Mouse (Mus musculus): ENCODE data around the gene E4f1.
"Not testable (repeated sequence)": the region's sequence is repeated elsewhere in the genome, so short reads cannot be mapped to it uniquely, and the experiment has no call there.

The E4f1 gene

GRCm38 (mm10) chr17:24454756-24455522, 15.2 kb downstream of the E4f1 start:
- DNase-seq, result peak; percentile 99

GRCm38 (mm10) chr17:24454218-24454755, 15.8 kb downstream of the E4f1 start:
- DNase-seq, result no peak

- DNase-seq, result no peak
Measured at GRCm38 (mm10) chr17:24453372-24453771, 16.7 kb downstream of the E4f1 start.

- DNase-seq, result no peak
Measured at GRCm38 (mm10) chr17:24451220-24451619, 18.9 kb downstream of the E4f1 start.

- DNase-seq, result no peak
Measured at GRCm38 (mm10) chr17:24449507-24449906, 20.6 kb downstream of the E4f1 start.

GRCm38 (mm10) chr17:24446590-24446989, 23.5 kb downstream of the E4f1 start:
- no peak for DNase-seq

- DNase-seq, result no peak
Measured at GRCm38 (mm10) chr17:24443409-24443808, 26.7 kb downstream of the E4f1 start.

- DNase-seq, result no peak
Measured at GRCm38 (mm10) chr17:24442632-24443155, 27.4 kb downstream of the E4f1 start, which contains the start of gene Dnase1l2. Gene Dnase1l2, minus strand, starts transcription at chr17:24443105.

GRCm38 (mm10) chr17:24442107-24442506, 28.0 kb downstream of the E4f1 start:
- no peak for DNase-seq

- peak; percentile 21 for DNase-seq
Measured at GRCm38 (mm10) chr17:24441148-24441547, 29.0 kb downstream of the E4f1 start.

GRCm38 (mm10) chr17:24440377-24440776, 29.7 kb downstream of the E4f1 start:
- DNase-seq, result no peak

GRCm38 (mm10) chr17:24437016-24437415, 33.1 kb downstream of the E4f1 start:
- DNase-seq, result peak; percentile 49

GRCm38 (mm10) chr17:24429201-24429983, 40.7 kb downstream of the E4f1 start:
- DNase-seq, result no peak

- no peak for DNase-seq
Measured at GRCm38 (mm10) chr17:24427170-24427557, 42.9 kb downstream of the E4f1 start.

- peak; percentile 64 for DNase-seq
Measured at GRCm38 (mm10) chr17:24426471-24427169, 43.5 kb downstream of the E4f1 start, which contains the start of gene Eci1. Gene Eci1, plus strand, starts transcription at chr17:24426641.

- DNase-seq, result no peak
Measured at GRCm38 (mm10) chr17:24425905-24426304, 44.2 kb downstream of the E4f1 start.

- DNase-seq, result not testable (repeated sequence)
Measured at GRCm38 (mm10) chr17:24425326-24425725, 44.8 kb downstream of the E4f1 start.

GRCm38 (mm10) chr17:24424489-24424888, 45.6 kb downstream of the E4f1 start:
- DNase-seq, result no peak

- DNase-seq, result no peak
Measured at GRCm38 (mm10) chr17:24423114-24423513, 47.0 kb downstream of the E4f1 start.

GRCm38 (mm10) chr17:24416051-24416652, 54.0 kb downstream of the E4f1 start:
- no peak for DNase-seq

- DNase-seq, result no peak
Measured at GRCm38 (mm10) chr17:24415011-24415410, 55.1 kb downstream of the E4f1 start.
